Comparison of ENCODE assay signal across 14 mouse cellular contexts in the genomic region with DNA sequence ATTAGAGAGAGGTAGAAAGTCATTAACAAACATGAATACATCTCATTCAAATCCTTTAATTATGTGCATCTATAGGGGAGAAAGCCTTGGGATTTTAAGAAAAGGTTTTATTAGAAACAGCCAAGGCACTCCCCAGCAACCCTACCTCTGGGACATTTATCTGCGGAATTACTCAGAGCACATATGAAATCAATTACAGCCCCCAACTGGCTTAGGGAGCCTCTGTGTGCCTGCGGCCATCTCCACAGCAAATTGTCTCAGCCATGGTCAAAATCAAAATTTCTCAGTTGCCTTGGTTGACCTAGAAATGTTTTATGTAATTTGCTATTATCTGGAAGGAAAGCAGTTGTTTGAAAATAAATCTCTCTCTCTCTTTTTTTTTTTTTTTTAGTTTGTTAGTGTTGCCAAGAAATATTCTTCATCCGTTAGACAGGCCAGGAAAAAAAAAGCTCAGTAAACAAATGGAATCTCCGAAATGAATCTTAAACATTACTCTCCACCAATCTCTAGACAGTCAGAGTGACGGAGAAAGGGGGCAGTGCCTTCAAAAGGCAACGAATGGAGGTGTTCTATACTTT.
DNase-seq lines count a peak whose midpoint lies in the region; ATAC-seq and TF ChIP-seq lines count a peak whose summit lies in the region.
"Had no signal": no experiment of that assay in that cellular context is flagged by ENCODE, and none has a peak within 500 bp of the region (broad histone marks: within the 10 kb centered on the region; RNA-seq: fewer than 3 reads in every experiment).

No protein-coding gene starts in this region.

- no peak for TF ChIP-seq EP300 in heart, adult 2 months (IDR thresholded peaks at IDR 0.05; ENCODE audit: insufficient read depth, low read depth, low read length)

- H3K27ac ChIP-seq in heart, adult 2 months: no peak overlapping the region
- H3K27ac ChIP-seq in midbrain, embryonic 15.5 days: no peak overlapping the region
- H3K27ac ChIP-seq in midbrain, postnatal 0 days (ENCODE audit: low read depth, low read length): no peak overlapping the region
- H3K27ac ChIP-seq in embryonic facial prominence, embryonic 14.5 days (replicated peaks; ENCODE audit: low read depth, low read length): peak overlapping the region; percentile 31
- H3K27ac ChIP-seq: heart, embryonic 15.5 days; midbrain, embryonic 10.5 days had no signal

- H3K36me3 ChIP-seq in heart, adult 2 months (ENCODE audit: control insufficient read depth, insufficient read depth, low read length): no peaks in the 10 kb centered on the region
- H3K36me3 ChIP-seq in midbrain, embryonic 15.5 days (replicated peaks): no peaks in the 10 kb centered on the region
- no peaks in the 10 kb centered on the region for H3K36me3 ChIP-seq in midbrain, postnatal 0 days (ENCODE audit: insufficient read depth, low read length)
- H3K36me3 ChIP-seq in embryonic facial prominence, embryonic 14.5 days (ENCODE audit: control insufficient read depth, insufficient read depth, low read length): no peaks in the 10 kb centered on the region
- H3K36me3 ChIP-seq: heart, embryonic 15.5 days; midbrain, embryonic 10.5 days had no signal

- intact Hi-C loops in heart, adult 2 months (cut with DNase I): loop anchor here (10.0 kb wide), 2 partner anchors 81 to 109 kb away; a partner anchor contains a TSS

- H3K4me2 ChIP-seq in midbrain, embryonic 15.5 days: no peak overlapping the region
- no peak overlapping the region for H3K4me2 ChIP-seq in midbrain, postnatal 0 days (ENCODE audit: low read depth, low read length, poor library complexity, severe bottlenecking)
- H3K4me2 ChIP-seq in embryonic facial prominence, embryonic 14.5 days (ENCODE audit: low read depth, low read length): no peak overlapping the region
- H3K4me2 ChIP-seq: heart, embryonic 15.5 days had no signal

- no peaks in the 10 kb centered on the region for H3K4me1 ChIP-seq in heart, adult 2 months (ENCODE audit: control insufficient read depth, insufficient read depth, low read length)
- no peaks in the 10 kb centered on the region for H3K4me1 ChIP-seq in midbrain, embryonic 15.5 days
- H3K4me1 ChIP-seq in midbrain, postnatal 0 days (ENCODE audit: insufficient read depth, low read length): no peaks in the 10 kb centered on the region
- H3K4me1 ChIP-seq in embryonic facial prominence, embryonic 14.5 days (ENCODE audit: control insufficient read depth, insufficient read depth, low read length): peaks cover 43% of the 10 kb centered on the region
- H3K4me1 ChIP-seq: heart, embryonic 15.5 days; midbrain, embryonic 10.5 days had no signal

- 61% methylated on average over 6 of the region's 6 CpGs for WGBS in heart, adult 2 months
- WGBS in midbrain, embryonic 15.5 days: 61% methylated on average over 6 of the region's 6 CpGs
- WGBS in midbrain, postnatal 0 days: 59% methylated on average over 6 of the region's 6 CpGs
- 29% methylated on average over 6 of the region's 6 CpGs for WGBS in embryonic facial prominence, embryonic 14.5 days

- peak; percentile 17 to 27 for DNase-seq in heart, adult 18-20 months
- DNase-seq in heart, adult 2 months: no peak
- no peak for DNase-seq in midbrain, postnatal 0 days (ENCODE audit: low spot score)
- peak; percentile 92 for DNase-seq in embryonic facial prominence, embryonic 14.5 days (ENCODE audit: low spot score)
- DNase-seq in skeletal muscle tissue, adult 2 months (ENCODE audit: low read depth, low spot score): peak; percentile 81
- DNase-seq in left cerebral cortex, adult 18-20 months (ENCODE audit: low spot score in 2 of 2): no peak
- no peak for DNase-seq in left cerebral cortex, adult 8-10 months (ENCODE audit: low spot score in 2 of 2)
- DNase-seq: adrenal gland, postnatal 10 days; kidney, postnatal 4 days; liver, postnatal 0 days had no signal

- no peak for TF ChIP-seq CTCF in heart, adult 2 months (IDR thresholded peaks at IDR 0.05)
- no peak for TF ChIP-seq CTCF in midbrain, postnatal 0 days (IDR thresholded peaks at IDR 0.05)

- TF ChIP-seq POLR2A in heart, adult 2 months (IDR thresholded peaks at IDR 0.05; ENCODE audit: insufficient read depth, low read depth, low read length): no peak

- H3K9ac ChIP-seq in heart, adult 2 months (ENCODE audit: low read depth, low read length): no peak overlapping the region
- no peak overlapping the region for H3K9ac ChIP-seq in midbrain, embryonic 15.5 days
- H3K9ac ChIP-seq in midbrain, postnatal 0 days (replicated peaks; ENCODE audit: low read length, poor library complexity, severe bottlenecking): no peak overlapping the region
- H3K9ac ChIP-seq in embryonic facial prominence, embryonic 14.5 days (ENCODE audit: low read depth, low read length): no peak overlapping the region
- H3K9ac ChIP-seq: heart, embryonic 15.5 days; liver, postnatal 0 days had no signal

- H3K4me3 ChIP-seq in heart, adult 2 months: no peak overlapping the region
- no peak overlapping the region for H3K4me3 ChIP-seq in midbrain, embryonic 15.5 days
- no peak overlapping the region for H3K4me3 ChIP-seq in midbrain, postnatal 0 days (ENCODE audit: low read depth, low read length)
- H3K4me3 ChIP-seq in embryonic facial prominence, embryonic 14.5 days (ENCODE audit: low read depth, low read length): no peak overlapping the region
- H3K4me3 ChIP-seq: heart, embryonic 15.5 days; midbrain, embryonic 10.5 days had no signal

- ATAC-seq in midbrain, embryonic 15.5 days (replicated peaks): peak; percentile 60; the same call in 1 of the 2 replicates
- no peak for ATAC-seq in midbrain, postnatal 0 days (ENCODE audit: low FRiP score)
- peak; percentile 78 for ATAC-seq in embryonic facial prominence, embryonic 14.5 days (ENCODE audit: low read depth)
- ATAC-seq: liver, postnatal 0 days; Patski had no signal

- no peaks in the 10 kb centered on the region; the same call in 1 of the 2 replicates for H3K27me3 ChIP-seq in heart, adult 2 months (ENCODE audit: control insufficient read depth, insufficient read depth, low read length)
- no peaks in the 10 kb centered on the region for H3K27me3 ChIP-seq in midbrain, embryonic 15.5 days (replicated peaks)
- no peaks in the 10 kb centered on the region for H3K27me3 ChIP-seq in midbrain, postnatal 0 days (ENCODE audit: insufficient read depth, low read length)
- H3K27me3 ChIP-seq in embryonic facial prominence, embryonic 14.5 days (replicated peaks; ENCODE audit: control insufficient read depth, insufficient read depth, low read length): no peaks in the 10 kb centered on the region
- H3K27me3 ChIP-seq: heart, embryonic 15.5 days; Patski had no signal

- H3K9me3 ChIP-seq in midbrain, embryonic 15.5 days: no peaks in the 10 kb centered on the region
- H3K9me3 ChIP-seq in midbrain, postnatal 0 days (ENCODE audit: low read length): no peaks in the 10 kb centered on the region
- no peaks in the 10 kb centered on the region for H3K9me3 ChIP-seq in embryonic facial prominence, embryonic 14.5 days (ENCODE audit: control insufficient read depth, low read length)
- H3K9me3 ChIP-seq: heart, embryonic 15.5 days; midbrain, embryonic 10.5 days had no signal

- no peaks in the 10 kb centered on the region for H3K79me2 ChIP-seq in heart, adult 2 months (replicated peaks; ENCODE audit: control insufficient read depth, insufficient read depth, low read length)

Comparison
In these comparisons a context has a peak if more than half of its experiments do, and no peak if none do; other contexts are left out.
1. DNase-seq: peak in heart, adult 18-20 months (2 of 2), embryonic facial prominence, embryonic 14.5 days (single experiment) and skeletal muscle tissue, adult 2 months (single experiment); none in heart, adult 2 months (0 of 2), midbrain, postnatal 0 days (single experiment), left cerebral cortex, adult 18-20 months (0 of 2) and left cerebral cortex, adult 8-10 months (0 of 2).